Mouse (Mus musculus) heart, embryonic 11.5 days (tissue): ENCODE results near the gene Nploc4. TPM values are rescaled to one million over a fixed set of nuclear protein-coding genes. Genes with fewer than 3 reads are reported as not detected.
A peak's percentile ranks its signal among the peaks of the same experiment; 100 is the strongest.

Experiments
- ATAC-seq: fragments of 200-750 bp; cut with Nextera tagmentation; replicated peaks from 2 replicates; pipeline ENCODE4 v1.8.0; 2017; ENCODE audit warnings: moderate library complexity; ENCODE audit not compliant: insufficient number of reproducible peaks, low FRiP score, low TSS enrichment
- H3K27ac ChIP-seq: fragments of 300-500 bp; sonication (generic); 2 replicates; pipeline ENCODE4 v1.5.1; 2014; ENCODE audit warnings: mild to moderate bottlenecking, low read depth, low read length
- H3K27me3 ChIP-seq: fragments of 300-500 bp; sonication (generic); 2 replicates; pipeline ENCODE4 v1.6.1; 2014; ENCODE audit warnings: mild to moderate bottlenecking, low read length, mixed read lengths; ENCODE audit not compliant: control insufficient read depth, insufficient read depth
- H3K36me3 ChIP-seq: fragments of 300-500 bp; sonication (generic); 2 replicates; pipeline ENCODE4 v1.6.1; 2014; ENCODE audit warnings: mild to moderate bottlenecking, low read length, moderate library complexity, mixed read lengths; ENCODE audit not compliant: control insufficient read depth, insufficient read depth
- H3K4me1 ChIP-seq: fragments of 300-500 bp; sonication (generic); 2 replicates; pipeline ENCODE4 v1.6.1; 2014; ENCODE audit warnings: low read length; ENCODE audit not compliant: control insufficient read depth, insufficient read depth
- H3K4me2 ChIP-seq: fragments of 300-500 bp; sonication (generic); 2 replicates; pipeline ENCODE4 v1.6.1; 2014; ENCODE audit warnings: mild to moderate bottlenecking, moderate library complexity
- H3K4me3 ChIP-seq: fragments of 300-500 bp; sonication (generic); 2 replicates; pipeline ENCODE4 v1.5.1; 2014; ENCODE audit warnings: low read depth, low read length
- H3K9ac ChIP-seq: fragments of 300-500 bp; sonication (generic); 2 replicates; pipeline ENCODE4 v1.6.1; 2014; ENCODE audit warnings: mild to moderate bottlenecking, low read depth, low read length, moderate library complexity
- H3K9me3 ChIP-seq: fragments of 300-500 bp; sonication (generic); replicated peaks from 2 replicates; pipeline ENCODE4 v1.6.1; 2016; ENCODE audit warnings: low read length; ENCODE audit not compliant: control insufficient read depth
- WGBS: fragments of 180-500 bp; shearing (Covaris S2); extraction: QIAGEN DNeasy Blood & Tissue Kit; methylation state at CpG from one replicate; pipeline ENCODE4 v1.1.7; 2014; ENCODE audit not compliant: insufficient replicate concordance; 5-methylcytosine and 5-hydroxymethylcytosine counted together
- polyA plus RNA-seq: library from polyadenylated mRNA; unstranded; fragments of >200 nt; fragmentation: Nextera tagmentation; extraction: Ambion mirVana; gene quantifications from 2 replicates; pipeline ENCODE4 v1.2.1, GENCODE M21; 2014

Gene Nploc4
- polyA plus RNA-seq, 1 experiment from 2014 or later: 31.0 TPM

- no peak overlapping the region for H3K4me3 ChIP-seq
- WGBS: 89% methylated on average over 5 of the region's 5 CpGs
- ATAC-seq: no peak
- peaks cover 21% of the 10 kb centered on the region for H3K4me1 ChIP-seq
- no peak overlapping the region for H3K9ac ChIP-seq
- H3K4me2 ChIP-seq: no peak overlapping the region
- peaks cover 15% of the 10 kb centered on the region for H3K36me3 ChIP-seq
- no peaks in the 10 kb centered on the region for H3K9me3 ChIP-seq
- H3K27me3 ChIP-seq: no peaks in the 10 kb centered on the region
- no peak overlapping the region for H3K27ac ChIP-seq
Measured at GRCm38 (mm10) chr11:120464365-120464764, 26.9 kb upstream of the Nploc4 start.

- Histone ChIP-seq H3K27ac (no peak overlapping the region), H3K9ac (no peak overlapping the region), H3K27me3 (no peaks in the 10 kb centered on the region), H3K4me1 (peaks cover 24% of the 10 kb centered on the region), H3K4me3 (no peak overlapping the region), H3K9me3 (no peaks in the 10 kb centered on the region), H3K36me3 (peaks cover 15% of the 10 kb centered on the region), H3K4me2 (no peak overlapping the region)
- 84% methylated on average over 2 of the region's 2 CpGs for WGBS
- ATAC-seq: no peak
Measured at GRCm38 (mm10) chr11:120463536-120463935, 26.0 kb upstream of the Nploc4 start.

GRCm38 (mm10) chr11:120458847-120459597, 21.5 kb upstream of the Nploc4 start:
- ATAC-seq: no peak
- peaks cover 15% of the 10 kb centered on the region for H3K36me3 ChIP-seq
- H3K4me3 ChIP-seq: peak overlapping the region; percentile 72
- peak overlapping the region; percentile 92 for H3K9ac ChIP-seq
- peaks cover 13% of the 10 kb centered on the region for H3K4me1 ChIP-seq
- 60% methylated on average over 6 of the region's 6 CpGs for WGBS
- peak overlapping the region; percentile 93 for H3K4me2 ChIP-seq
- H3K27me3 ChIP-seq: no peaks in the 10 kb centered on the region
- no peak overlapping the region for H3K27ac ChIP-seq
- H3K9me3 ChIP-seq: no peaks in the 10 kb centered on the region

- H3K27me3 ChIP-seq: no peaks in the 10 kb centered on the region
- H3K9ac ChIP-seq: peak within 1 kb of the TSS; percentile 92
- H3K27ac ChIP-seq: peak within 1 kb of the TSS; percentile 90
- peak within 1 kb of the TSS; percentile 93 for H3K4me2 ChIP-seq
- no peaks in the 10 kb centered on the region for H3K9me3 ChIP-seq
- H3K4me1 ChIP-seq: peaks cover 13% of the 10 kb centered on the region
- WGBS: 5% methylated on average over 62 of the region's 62 CpGs
- peaks cover 15% of the 10 kb centered on the region for H3K36me3 ChIP-seq
- ATAC-seq: peak; percentile 82
- H3K4me3 ChIP-seq: peak within 1 kb of the TSS; percentile 72
Measured at GRCm38 (mm10) chr11:120457772-120458751, 20.6 kb upstream of the Nploc4 start, which contains the start of the genes Oxld1 and Ccdc137. Gene Oxld1, minus strand, starts transcription at chr11:120458068. Gene Ccdc137, plus strand, starts transcription at chr11:120458115.

- no peaks in the 10 kb centered on the region for H3K27me3 ChIP-seq
- peaks cover 13% of the 10 kb centered on the region for H3K4me1 ChIP-seq
- H3K9me3 ChIP-seq: no peaks in the 10 kb centered on the region
- H3K4me2 ChIP-seq: peak overlapping the region; percentile 93
- peak overlapping the region; percentile 90 for H3K27ac ChIP-seq
- H3K9ac ChIP-seq: peak overlapping the region; percentile 92
- no peak for ATAC-seq
- peak overlapping the region; percentile 72 for H3K4me3 ChIP-seq
- WGBS: 20% methylated on average over 14 of the region's 14 CpGs
- peaks cover 12% of the 10 kb centered on the region; the same call in 1 of the 2 replicates for H3K36me3 ChIP-seq
Measured at GRCm38 (mm10) chr11:120457370-120457769, 19.9 kb upstream of the Nploc4 start.

- Histone ChIP-seq H3K36me3 (no peaks in the 10 kb centered on the region), H3K27ac (no peak overlapping the region), H3K4me3 (no peak overlapping the region), H3K4me1 (peaks cover 13% of the 10 kb centered on the region), H3K27me3 (no peaks in the 10 kb centered on the region), H3K9me3 (no peaks in the 10 kb centered on the region), H3K4me2 (no peak overlapping the region), H3K9ac (no peak overlapping the region)
- 92% methylated on average over 7 of the region's 7 CpGs for WGBS
- ATAC-seq: no peak
Measured at GRCm38 (mm10) chr11:120455413-120455812, 17.9 kb upstream of the Nploc4 start.

- Histone ChIP-seq H3K4me2 (no peak overlapping the region), H3K9ac (no peak overlapping the region), H3K27ac (no peak overlapping the region), H3K27me3 (no peaks in the 10 kb centered on the region), H3K4me3 (no peak overlapping the region), H3K36me3 (no peaks in the 10 kb centered on the region), H3K9me3 (no peaks in the 10 kb centered on the region), H3K4me1 (peaks cover 13% of the 10 kb centered on the region)
- no peak for ATAC-seq
- WGBS: 92% methylated on average over 4 of the region's 4 CpGs
Measured at GRCm38 (mm10) chr11:120454965-120455364, 17.5 kb upstream of the Nploc4 start.

GRCm38 (mm10) chr11:120453306-120453705, 15.8 kb upstream of the Nploc4 start, which contains the start of gene Pde6g:
Gene Pde6g, minus strand, starts transcription at chr11:120453500.
- WGBS: 73% methylated on average over 4 of the region's 4 CpGs
- H3K9ac ChIP-seq: peak within 1 kb of the TSS; percentile 7; the same call in 1 of the 2 replicates
- no peaks in the 10 kb centered on the region for H3K27me3 ChIP-seq
- H3K4me3 ChIP-seq: no peak within 1 kb of the TSS
- ATAC-seq: no peak
- H3K9me3 ChIP-seq: no peaks in the 10 kb centered on the region
- peaks cover 7% of the 10 kb centered on the region for H3K4me1 ChIP-seq
- no peak within 1 kb of the TSS for H3K27ac ChIP-seq
- no peak within 1 kb of the TSS for H3K4me2 ChIP-seq
- no peaks in the 10 kb centered on the region for H3K36me3 ChIP-seq
